Mouse (Mus musculus) adrenal gland, postnatal 14 days (tissue): ENCODE results near the gene Fkbp2. TPM values are rescaled to one million over a fixed set of nuclear protein-coding genes. Genes with fewer than 3 reads are reported as not detected.

Source experiments
- DNase-seq: peaks from one replicate; pipeline ENCODE4 v3.0.0; 2021; ENCODE audit warnings: mixed read lengths
- total RNA-seq: library from RNA; stranded (reverse); gene quantifications from 2 replicates; pipeline ENCODE4 v1.2.3, GENCODE M21; 2021

Fkbp2 gene
- total RNA-seq, 1 experiment from 2014 or later, result 121 TPM

DNA sequence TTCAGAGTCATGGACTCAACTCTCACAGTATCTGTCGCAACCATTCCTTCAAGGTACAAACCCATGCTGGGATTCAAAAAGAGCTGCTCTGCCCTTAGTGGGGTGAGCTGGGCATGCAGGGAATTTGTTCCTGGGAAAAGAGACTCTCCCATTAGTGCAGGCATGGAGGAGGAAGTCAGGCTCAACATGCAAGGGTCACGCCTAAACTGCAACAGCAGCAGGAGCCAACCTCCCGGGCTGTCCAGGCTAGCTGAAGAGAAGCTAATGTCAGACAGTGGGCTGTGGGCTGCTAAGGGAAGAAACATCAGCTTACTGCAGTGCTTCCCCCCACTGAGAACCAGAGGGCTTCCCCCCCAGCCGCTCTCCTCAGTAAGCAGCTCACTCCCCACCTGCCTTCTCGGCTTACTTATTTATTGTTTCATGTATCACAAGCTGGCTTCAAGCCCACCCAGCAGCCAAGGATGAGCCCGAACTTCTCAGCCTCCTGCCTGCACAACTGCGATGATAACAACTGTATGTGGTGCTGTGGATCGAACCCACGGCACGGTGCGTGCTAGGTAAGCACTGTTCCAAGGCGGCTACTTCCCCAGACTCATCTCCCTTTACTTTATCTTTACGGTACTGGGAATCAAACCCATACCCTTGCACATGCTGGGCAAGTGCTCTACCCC, 7.9 kb downstream of the Fkbp2 start:
- no peak for DNase-seq

DNA sequence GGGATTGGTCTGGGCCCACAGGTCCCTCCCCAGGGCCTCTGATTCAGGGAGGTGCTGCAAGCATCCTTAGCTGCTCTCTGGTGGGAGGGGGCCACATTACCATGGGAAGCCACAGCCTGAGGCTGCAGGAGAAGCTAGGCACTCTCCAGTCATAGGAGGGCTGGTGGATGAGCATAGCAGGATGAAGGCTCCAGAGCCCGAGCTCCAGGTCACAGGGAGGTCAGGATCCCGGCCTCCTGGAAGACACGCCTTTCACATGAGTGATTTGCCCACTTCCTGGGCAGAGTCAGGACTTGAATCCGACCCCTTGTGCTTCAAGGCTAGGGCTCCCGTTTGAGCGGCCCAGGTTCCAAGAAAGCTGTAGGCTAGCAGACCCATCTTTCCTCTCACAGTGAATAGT, 8.7 kb downstream of the Fkbp2 start:
- no peak for DNase-seq

DNA sequence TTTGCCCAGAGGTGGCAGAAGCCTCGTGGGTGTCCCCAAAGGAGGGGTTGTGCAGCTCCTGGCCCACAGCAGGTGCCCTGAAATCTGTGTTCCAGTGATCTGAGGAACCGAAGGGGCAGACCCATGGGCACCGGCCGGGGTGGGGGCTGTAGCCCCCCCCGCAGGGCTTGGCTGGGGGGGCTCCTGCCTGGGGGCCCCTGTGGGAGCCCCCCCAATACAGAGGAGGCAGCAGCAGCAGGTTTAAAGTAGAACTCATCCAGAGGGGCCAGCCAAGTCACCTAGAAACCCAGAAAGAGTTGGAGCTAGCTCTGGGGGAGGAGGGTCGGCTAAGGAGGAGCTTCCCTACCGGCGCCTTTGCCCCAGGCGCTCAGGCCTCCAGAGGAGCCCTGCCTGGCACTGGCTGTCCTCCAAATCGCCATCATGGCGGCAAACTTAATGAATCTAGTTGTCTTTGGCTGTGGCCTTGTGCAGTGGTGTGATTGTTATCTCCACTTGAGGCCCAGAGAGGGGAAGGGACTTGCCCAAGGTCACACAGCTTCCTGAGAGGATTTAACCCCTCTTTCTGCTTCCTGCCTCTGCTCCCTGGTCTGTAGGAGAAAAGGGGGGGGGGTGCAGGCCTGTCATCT, 9.7 kb downstream of the Fkbp2 start:
- peak; percentile 83 for DNase-seq

DNA sequence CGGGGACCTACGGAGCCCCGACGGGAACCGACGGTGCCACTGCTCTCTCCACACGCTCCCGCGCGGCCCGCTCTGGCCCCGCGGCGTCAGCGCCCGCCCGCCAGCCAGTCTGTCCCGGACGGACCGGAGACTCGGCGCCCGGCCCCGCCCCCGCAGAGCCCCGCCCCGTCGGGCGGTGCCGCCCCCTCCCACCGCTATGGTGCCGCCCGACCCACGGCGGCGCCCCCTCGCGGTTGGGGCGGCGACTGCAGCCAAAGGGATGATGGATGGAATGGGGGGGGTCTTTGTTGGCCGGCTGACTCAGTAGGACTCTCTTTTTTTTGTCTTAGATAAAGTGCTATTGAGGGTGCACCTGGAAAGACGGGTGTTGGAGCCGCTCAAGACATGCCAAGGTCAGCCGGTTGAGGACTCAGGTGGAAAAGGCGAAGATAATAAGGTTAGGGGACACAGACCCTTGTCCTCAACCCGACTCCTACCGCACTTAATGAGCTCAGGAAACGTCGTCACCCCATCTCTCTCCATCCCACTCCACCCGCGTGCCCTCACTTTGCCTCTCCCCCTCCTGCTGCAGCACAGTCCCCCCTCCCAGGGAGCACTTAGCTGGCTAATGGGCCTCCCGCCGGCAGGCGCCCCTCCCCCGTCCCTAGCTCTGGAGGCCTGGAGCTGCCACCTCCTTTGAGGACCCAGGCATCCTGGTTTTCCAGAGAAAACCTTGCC, 10.5 kb downstream of the Fkbp2 start:
- DNase-seq, result peak; percentile 90

DNA sequence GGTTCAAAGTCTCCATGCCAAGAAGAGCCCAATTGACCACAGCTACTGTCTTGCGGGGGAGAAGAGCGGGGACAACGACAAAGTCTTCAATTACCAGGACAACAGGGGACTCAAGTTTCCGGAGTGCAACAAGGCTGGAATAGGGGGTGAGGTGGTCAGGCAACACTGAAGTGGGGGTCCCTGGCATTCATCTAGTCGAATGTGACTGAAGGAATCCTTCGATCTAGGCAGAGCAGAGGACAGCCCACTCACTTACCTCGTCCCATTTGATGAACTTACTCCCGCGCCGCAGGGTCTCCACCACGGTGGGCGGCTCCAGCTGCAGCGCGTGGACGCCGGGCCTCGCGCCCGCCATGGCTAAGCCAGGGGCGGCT, 11.0 kb downstream of the Fkbp2 start:
- no peak for DNase-seq

DNA sequence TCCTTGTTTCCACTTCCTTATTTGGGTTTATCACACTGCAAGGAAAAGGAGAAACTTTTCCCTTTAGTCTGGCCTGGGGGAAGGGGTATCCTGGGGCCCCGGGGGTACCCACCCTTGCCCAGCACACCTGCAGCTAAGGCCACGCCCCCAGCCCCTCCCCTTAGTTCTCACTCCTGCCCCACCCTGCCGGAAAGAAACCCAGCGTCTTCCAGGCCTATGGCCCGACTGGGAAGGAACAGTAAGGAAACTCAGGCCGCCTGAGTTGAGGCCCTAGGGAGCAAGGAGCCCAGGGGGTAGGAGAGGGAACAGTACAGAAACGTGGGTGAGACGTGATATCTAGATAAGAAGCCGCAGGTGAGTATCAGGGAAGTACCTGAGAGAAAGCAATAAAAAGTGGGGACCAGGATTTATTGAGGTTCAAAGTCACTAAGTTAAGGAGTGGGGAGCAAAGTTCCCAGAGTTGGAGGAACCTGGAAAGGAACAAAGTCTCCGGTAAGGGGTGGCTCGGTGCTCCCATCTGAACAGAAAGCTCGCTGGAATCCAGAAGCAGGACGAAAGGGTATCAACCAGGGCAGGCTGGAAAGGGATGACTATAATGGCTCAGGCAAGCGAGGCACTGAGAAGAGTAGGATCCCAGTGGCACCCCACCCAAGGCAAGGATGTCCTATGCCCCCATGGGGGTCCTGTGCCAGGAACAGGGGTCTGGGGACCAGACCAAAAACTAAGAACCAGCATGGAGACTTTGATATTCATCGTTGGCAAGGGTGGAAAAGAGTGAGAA, 11.6 kb downstream of the Fkbp2 start:
- peak; percentile 57 for DNase-seq

DNA sequence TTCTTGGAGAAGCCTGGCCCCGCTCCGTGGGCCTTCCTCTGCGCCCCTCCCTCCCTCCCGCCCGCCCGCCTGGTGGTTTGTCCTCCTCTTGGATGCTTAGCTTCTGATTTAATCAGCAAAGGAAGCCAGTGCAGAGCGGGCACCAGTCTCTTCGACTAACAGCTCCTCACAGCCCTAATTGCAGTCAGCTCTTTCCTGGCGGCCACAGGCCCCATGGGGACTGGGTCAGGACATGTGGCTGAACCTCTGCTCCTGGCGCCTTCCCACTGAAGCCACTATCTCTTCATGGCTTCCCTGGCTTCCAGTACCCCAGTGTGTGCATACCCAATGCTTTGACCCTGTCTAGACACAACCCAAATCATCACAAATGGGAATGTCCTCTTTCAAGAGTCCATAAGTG, 23.8 kb downstream of the Fkbp2 start:
- DNase-seq, result peak; percentile 61

DNA sequence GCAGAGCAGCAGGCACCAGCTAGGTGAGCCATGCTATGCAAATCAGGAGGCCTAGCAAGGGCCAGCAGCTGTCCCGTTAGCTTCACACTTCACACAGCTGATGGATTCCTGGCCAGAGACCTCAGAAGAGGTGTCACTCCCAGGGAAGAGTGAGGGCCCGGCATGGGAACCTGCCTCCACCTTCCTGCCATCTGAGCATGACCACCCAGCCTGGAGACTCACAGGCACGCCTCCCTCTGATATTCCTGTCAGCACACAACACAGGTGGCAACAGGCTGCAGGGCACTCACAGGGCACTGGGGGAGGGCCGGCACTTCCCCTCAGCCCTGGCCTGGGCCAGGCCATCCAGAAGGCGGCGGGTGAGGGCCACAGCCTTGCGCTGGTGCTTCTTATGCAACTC, 24.9 kb downstream of the Fkbp2 start:
- DNase-seq, result no peak

DNA sequence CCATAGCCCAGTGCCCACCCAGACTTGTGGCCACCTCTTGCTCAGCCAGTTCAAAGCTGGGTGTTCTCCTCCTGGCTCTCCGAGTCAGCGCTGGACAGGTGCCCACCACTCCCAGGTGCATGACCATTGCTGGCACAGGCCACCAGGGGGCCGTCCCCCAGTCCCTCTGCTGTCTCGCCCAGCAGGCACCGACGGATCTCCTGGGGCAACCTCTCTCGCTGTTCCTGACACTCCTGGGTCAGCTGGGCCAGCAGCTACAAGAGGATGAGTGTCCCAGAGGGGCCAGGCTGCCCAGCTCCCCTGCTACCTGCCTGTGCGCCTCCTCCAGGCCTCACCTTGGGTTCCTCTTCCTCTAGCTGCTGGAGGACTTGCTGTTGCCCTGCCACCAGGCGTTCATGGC, 26.3 kb downstream of the Fkbp2 start:
- DNase-seq, result peak; percentile 77

DNA sequence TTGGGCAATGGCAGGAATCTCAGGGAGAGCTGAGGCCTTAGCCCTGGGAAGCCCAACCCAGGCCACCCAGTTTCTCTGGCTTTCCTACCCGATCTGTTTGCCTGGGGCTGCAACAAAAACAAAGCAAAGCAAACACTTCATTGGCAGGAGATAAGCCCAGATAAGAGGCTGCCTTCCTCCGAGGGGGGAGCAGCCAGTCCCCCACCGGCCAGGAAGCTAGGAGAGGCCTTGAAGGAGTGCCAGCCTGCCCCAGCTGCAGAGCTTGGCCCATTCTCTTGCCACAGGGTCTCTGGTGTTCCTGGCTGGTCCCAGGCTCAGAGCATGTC, 27.6 kb downstream of the Fkbp2 start:
- peak; percentile 85 for DNase-seq

DNA sequence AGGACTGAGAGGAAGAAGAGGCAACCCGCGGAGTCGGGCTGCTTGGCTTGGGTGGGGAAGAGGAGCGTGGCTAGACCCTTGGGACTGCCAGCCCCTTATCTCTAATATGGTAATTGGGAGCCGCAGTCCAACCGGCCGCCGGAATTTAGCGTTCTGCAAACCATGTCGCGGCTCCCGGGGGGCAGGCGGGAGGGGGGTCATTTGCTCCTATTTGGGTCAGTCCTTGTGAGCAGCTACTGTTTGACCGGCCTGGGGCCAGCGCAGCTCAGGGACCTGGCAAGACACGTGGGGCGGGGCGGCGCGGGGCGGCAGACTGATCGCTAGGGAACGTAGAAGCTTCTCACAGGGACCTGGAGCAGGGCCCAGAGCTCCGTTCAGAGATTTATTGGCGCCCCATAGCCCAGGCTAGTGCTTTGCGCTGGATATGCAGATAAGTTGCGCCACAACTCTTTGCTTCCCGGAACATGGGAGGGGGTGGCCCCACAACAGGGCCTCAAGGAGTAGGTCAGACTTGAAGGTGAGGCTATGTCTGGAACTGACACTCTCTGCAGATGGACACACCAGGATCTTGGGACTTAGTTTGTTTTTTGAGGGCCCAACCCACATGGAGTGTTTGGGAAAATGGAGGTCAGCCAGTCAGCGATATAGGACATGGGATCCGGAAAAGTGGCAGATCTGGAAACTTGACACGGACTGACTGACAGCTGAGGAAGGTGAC, 28.1 kb downstream of the Fkbp2 start:
- DNase-seq, result peak; percentile 95

DNA sequence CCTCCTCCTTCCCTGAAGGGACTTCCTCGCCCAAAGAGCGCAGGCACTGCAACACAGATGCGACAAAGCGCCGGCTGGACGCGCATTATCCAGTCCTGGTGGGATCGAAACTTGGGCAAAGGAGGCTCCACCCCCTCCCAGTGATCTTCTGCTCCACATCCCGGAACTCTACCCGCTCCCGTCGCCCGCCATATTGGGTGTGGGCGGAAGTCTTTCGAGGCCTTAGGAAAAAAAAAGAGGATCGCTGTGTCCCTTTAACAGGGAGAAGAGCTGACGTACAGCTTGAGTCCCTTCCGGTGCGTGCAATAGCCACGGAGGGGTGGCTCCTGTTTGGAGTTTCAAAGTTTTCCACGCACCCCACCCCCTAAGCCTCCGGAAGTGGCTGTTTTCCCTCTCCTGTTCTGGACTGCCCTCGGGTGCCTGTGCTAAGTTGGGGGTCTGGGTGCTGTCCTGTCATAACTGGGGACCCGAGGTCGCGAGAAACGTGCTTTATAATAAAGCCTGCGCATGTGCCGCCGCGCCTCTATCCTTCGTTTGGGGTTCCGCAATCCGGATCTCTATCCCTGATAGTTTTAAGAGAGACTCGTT, 28.8 kb downstream of the Fkbp2 start:
- peak; percentile 97 for DNase-seq

DNA sequence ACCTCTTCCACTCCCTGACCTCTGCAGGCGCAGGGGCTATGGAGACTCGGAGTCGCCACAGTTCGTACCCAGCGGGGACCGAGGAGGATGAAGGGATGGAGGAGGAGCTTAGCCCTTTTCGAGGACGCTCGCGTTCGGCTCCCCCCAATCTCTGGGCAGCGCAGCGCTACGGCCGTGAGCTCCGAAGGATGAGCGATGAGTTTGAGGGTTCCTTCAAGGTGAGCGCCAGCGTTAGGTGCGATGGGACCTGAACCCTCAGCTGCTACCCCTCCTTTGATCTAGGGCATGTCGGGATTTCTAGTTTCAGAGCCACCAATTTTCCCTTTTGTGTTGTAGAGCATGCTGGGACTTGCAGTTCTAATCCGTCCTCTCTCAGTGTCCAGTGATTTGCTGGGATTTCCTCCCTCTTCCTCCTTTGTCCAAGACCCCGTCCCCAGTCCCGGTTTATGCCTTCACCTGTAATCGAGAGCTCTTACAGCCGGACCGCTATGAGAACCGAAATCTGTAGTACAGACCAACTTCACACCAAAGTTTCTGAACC, 29.6 kb downstream of the Fkbp2 start:
- peak; percentile 73 for DNase-seq

DNA sequence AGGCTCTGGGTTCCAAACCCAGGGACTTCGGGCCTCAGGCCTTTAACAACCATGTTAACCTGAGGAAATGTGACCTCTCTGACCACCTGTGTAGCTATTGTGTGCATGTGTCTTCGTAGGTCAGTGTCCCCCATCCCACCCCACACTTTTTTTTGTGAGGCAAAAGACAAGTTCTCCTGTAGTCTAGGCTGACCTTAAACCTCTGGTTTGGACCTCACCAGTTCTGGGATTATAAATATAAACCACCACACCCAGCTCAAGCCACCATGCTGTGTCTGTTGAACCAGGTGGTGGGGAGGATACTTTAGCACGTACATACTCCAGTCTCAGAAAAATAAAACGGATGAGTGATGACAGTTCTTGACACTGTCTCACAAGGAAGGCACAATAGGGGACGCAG, 30.4 kb downstream of the Fkbp2 start:
- no peak for DNase-seq

DNA sequence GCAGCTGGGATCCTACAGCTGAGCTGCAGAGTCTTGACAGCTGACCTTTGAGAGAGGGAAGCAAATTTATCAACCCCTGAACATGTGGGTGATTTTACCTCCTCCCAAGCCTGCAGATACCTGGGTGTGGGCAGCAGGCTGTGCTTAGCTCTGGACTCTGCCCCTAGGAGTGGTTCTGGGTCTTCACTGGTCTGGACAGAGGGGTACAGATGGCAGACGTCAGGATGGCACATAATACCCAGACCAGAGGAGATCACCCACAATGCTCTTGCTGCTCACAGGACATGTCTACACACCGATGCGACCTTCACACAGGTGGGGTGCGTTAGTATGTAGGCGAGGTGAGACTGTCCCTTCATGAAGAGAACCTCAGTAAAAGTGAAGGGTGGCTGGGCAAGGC, 30.8 kb downstream of the Fkbp2 start:
- DNase-seq, result no peak

DNA sequence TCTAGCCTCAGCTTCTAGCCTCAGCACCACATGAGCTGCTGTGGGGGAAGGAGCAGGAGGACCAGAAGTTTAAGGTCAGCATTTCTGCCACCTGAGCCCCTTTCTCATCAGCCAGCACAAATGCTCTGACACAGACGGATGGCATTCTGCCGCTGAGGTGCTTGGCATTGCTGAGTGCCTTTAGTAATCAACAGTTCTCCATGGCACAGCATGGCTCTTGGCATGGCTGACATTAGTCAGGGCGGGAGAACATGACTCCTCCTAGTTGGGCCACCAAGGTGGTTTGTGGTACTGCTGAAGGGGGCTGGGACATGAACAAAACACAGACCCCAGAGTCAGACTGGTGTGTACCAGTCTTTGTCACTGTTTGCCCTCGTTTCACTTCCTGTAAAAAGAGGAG, 32.1 kb downstream of the Fkbp2 start:
- DNase-seq, result no peak

DNA sequence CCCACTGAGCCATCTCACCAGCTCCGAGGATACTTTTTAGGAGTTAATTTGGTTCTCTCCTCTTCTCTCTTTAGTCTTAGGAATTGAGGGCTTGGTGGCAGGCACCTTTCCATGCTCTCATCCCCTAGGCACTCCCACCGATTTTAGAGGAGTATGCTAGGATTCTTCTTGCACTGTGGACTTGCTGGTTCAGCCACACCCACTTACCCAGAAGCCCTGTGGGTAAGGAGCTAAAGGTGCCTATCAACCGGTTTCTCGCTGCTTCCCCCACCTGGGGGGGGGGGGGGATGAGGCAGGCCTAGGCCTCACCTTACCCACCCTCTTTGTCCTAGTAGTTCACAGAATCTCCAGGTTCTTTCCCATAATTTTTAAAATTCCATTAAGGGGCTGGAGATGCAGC, 32.6 kb downstream of the Fkbp2 start:
- DNase-seq, result no peak

DNA sequence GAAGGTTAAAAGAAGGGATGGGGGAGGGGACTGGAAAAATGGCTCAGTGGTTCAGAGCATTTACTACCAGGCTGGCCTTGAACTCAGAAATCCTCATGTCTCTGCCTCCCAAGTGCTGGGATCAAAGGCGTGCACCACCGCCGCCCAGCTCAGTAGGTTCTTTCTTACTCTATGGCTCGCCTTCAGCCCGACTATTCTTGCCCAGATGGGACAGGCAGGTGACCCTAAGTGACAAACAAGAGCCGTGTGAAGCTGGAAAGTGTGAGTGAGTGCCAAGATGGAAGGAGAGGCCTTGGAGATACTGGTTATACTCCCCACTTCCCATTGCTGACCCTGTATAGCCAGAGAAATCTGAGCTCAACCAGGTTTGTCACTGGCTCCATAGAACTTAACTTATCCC, 36.6 kb downstream of the Fkbp2 start:
- DNase-seq, result no peak

DNA sequence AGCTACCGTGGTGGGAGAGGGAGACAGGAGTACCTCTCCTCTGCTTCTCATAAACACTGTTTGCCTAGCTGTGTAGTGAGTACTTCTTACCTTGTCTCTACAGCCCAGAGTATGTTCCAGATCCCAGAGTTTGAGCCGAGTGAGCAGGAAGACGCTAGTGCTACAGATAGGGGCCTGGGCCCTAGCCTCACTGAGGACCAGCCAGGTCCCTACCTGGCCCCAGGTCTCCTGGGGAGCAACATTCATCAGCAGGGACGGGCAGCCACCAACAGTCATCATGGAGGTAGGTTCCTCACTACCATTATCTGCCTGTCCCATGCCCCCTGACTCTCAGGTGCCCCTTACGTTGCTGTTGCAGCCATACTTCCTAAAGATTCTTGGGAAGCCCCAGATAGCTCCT, 37.5 kb downstream of the Fkbp2 start:
- DNase-seq, result no peak

DNA sequence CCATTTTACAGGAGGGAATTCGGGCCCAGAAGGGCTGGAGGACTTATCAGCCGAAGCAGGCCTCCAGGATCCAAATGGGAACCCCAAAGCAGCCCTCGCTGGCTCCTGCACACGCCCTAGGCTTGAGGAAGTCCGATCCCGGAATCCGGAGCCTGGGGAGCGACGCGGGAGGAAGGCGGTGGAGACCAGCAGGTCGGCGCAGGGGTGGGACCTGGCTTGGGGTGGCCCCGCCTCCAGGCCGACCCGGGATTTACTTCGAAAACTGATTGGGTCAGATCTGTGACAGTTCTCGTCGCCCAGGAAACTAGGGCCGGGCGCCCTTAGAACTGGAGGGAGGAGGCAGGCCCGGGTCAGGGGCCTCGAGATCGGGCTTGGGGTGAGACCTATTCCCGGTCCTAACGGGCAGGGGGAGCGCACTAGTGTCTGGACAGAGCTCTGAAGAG, 38.0 kb downstream of the Fkbp2 start, which contains the start of gene Gpr137:
Gpr137 (minus strand) TSS at position 232 of the 443 bp plus-strand sequence.
- peak; percentile 98 for DNase-seq
